Mouse (Mus musculus): Measurements from ENCODE around the gene Pdia5. TPM values are rescaled to one million over a fixed set of nuclear protein-coding genes. Genes with fewer than 3 reads are reported as not detected.

Gene Pdia5
- polyA plus RNA-seq, 1 experiment from 2014 or later = 6.2 TPM

GRCm38 (mm10) chr16:35463708-35464107, 27.0 kb downstream of the Pdia5 start:
- H3K36me3 ChIP-seq (ENCODE audit: control insufficient read depth, insufficient read depth, low read length) = no peaks in the 10 kb centered on the region
- H3K4me1 ChIP-seq (ENCODE audit: control insufficient read depth, insufficient read depth, low read length) = peaks cover 11% of the 10 kb centered on the region
- no peak overlapping the region for H3K4me2 ChIP-seq (ENCODE audit: low read length)
- H3K4me3 ChIP-seq (replicated peaks; ENCODE audit: low read depth, low read length) = no peak overlapping the region
- no peaks in the 10 kb centered on the region for H3K9me3 ChIP-seq (ENCODE audit: control insufficient read depth, low read length)
- 77% methylated on average over 10 of the region's 10 CpGs for WGBS
- DNase-seq (no peak), ATAC-seq (ENCODE audit: low FRiP score, low TSS enrichment) (no peak)
- H3K27me3 ChIP-seq (ENCODE audit: control insufficient read depth, insufficient read depth, low read length) = no peaks in the 10 kb centered on the region
- no peak overlapping the region for H3K9ac ChIP-seq (replicated peaks; ENCODE audit: low read length)
- no peak overlapping the region for H3K27ac ChIP-seq (replicated peaks; ENCODE audit: low read depth, low read length)

- Histone ChIP-seq H3K4me1 (ENCODE audit: control insufficient read depth, insufficient read depth, low read length) (peaks cover 11% of the 10 kb centered on the region), H3K27me3 (ENCODE audit: control insufficient read depth, insufficient read depth, low read length) (no peaks in the 10 kb centered on the region), H3K9me3 (ENCODE audit: control insufficient read depth, low read length) (no peaks in the 10 kb centered on the region), H3K9ac (replicated peaks; ENCODE audit: low read length) (no peak overlapping the region), H3K4me3 (replicated peaks; ENCODE audit: low read depth, low read length) (no peak overlapping the region), H3K4me2 (ENCODE audit: low read length) (no peak overlapping the region), H3K36me3 (ENCODE audit: control insufficient read depth, insufficient read depth, low read length) (no peaks in the 10 kb centered on the region), H3K27ac (replicated peaks; ENCODE audit: low read depth, low read length) (no peak overlapping the region)
- 75% methylated on average over 7 of the region's 7 CpGs for WGBS
- DNase-seq = no peak
- no peak for ATAC-seq (ENCODE audit: low FRiP score, low TSS enrichment)
These were observed 27.7 kb downstream of the Pdia5 start for GRCm38 (mm10) chr16:35462955-35463354.

- Histone ChIP-seq H3K4me3 (replicated peaks; ENCODE audit: low read depth, low read length) (no peak overlapping the region), H3K4me2 (ENCODE audit: low read length) (no peak overlapping the region), H3K9me3 (ENCODE audit: control insufficient read depth, low read length) (no peaks in the 10 kb centered on the region), H3K4me1 (ENCODE audit: control insufficient read depth, insufficient read depth, low read length) (peaks cover 4% of the 10 kb centered on the region; the same call in 1 of the 2 replicates), H3K36me3 (ENCODE audit: control insufficient read depth, insufficient read depth, low read length) (no peaks in the 10 kb centered on the region), H3K27ac (replicated peaks; ENCODE audit: low read depth, low read length) (no peak overlapping the region), H3K27me3 (ENCODE audit: control insufficient read depth, insufficient read depth, low read length) (no peaks in the 10 kb centered on the region), H3K9ac (replicated peaks; ENCODE audit: low read length) (no peak overlapping the region)
- DNase-seq (no peak), ATAC-seq (ENCODE audit: low FRiP score, low TSS enrichment) (no peak)
- whole genome bisulfite sequencing = 24% methylated on average over 7 of the region's 7 CpGs
These were observed 31.1 kb downstream of the Pdia5 start for GRCm38 (mm10) chr16:35459584-35459983.

GRCm38 (mm10) chr16:35458297-35458696, 32.4 kb downstream of the Pdia5 start:
- DNase-seq (no peak), ATAC-seq (ENCODE audit: low FRiP score, low TSS enrichment) (no peak)
- Histone ChIP-seq H3K4me3 (replicated peaks; ENCODE audit: low read depth, low read length) (no peak overlapping the region), H3K9ac (replicated peaks; ENCODE audit: low read length) (no peak overlapping the region), H3K4me2 (ENCODE audit: low read length) (no peak overlapping the region), H3K4me1 (ENCODE audit: control insufficient read depth, insufficient read depth, low read length) (0 out of 2 replicates have a peak, but pooled peaks cover 4% of the 10 kb centered on the region), H3K27me3 (ENCODE audit: control insufficient read depth, insufficient read depth, low read length) (no peaks in the 10 kb centered on the region), H3K27ac (replicated peaks; ENCODE audit: low read depth, low read length) (no peak overlapping the region), H3K9me3 (ENCODE audit: control insufficient read depth, low read length) (no peaks in the 10 kb centered on the region), H3K36me3 (ENCODE audit: control insufficient read depth, insufficient read depth, low read length) (no peaks in the 10 kb centered on the region)
- WGBS = 56% methylated on average over 11 of the region's 11 CpGs

- no peak for ATAC-seq (ENCODE audit: low FRiP score, low TSS enrichment)
- WGBS = 74% methylated on average over 8 of the region's 8 CpGs
- Histone ChIP-seq H3K4me1 (ENCODE audit: control insufficient read depth, insufficient read depth, low read length) (0 out of 2 replicates have a peak, but pooled peaks cover 4% of the 10 kb centered on the region), H3K4me2 (ENCODE audit: low read length) (no peak overlapping the region), H3K9ac (replicated peaks; ENCODE audit: low read length) (no peak overlapping the region), H3K27me3 (ENCODE audit: control insufficient read depth, insufficient read depth, low read length) (no peaks in the 10 kb centered on the region), H3K36me3 (ENCODE audit: control insufficient read depth, insufficient read depth, low read length) (no peaks in the 10 kb centered on the region), H3K27ac (replicated peaks; ENCODE audit: low read depth, low read length) (no peak overlapping the region), H3K9me3 (ENCODE audit: control insufficient read depth, low read length) (no peaks in the 10 kb centered on the region), H3K4me3 (replicated peaks; ENCODE audit: low read depth, low read length) (no peak overlapping the region)
- DNase-seq = no peak
These were observed 33.2 kb downstream of the Pdia5 start for GRCm38 (mm10) chr16:35457488-35457887.

GRCm38 (mm10) chr16:35457011-35457419, 33.7 kb downstream of the Pdia5 start:
- Histone ChIP-seq H3K4me3 (replicated peaks; ENCODE audit: low read depth, low read length) (no peak overlapping the region), H3K27ac (replicated peaks; ENCODE audit: low read depth, low read length) (no peak overlapping the region), H3K9me3 (ENCODE audit: control insufficient read depth, low read length) (no peaks in the 10 kb centered on the region), H3K4me2 (ENCODE audit: low read length) (no peak overlapping the region), H3K36me3 (ENCODE audit: control insufficient read depth, insufficient read depth, low read length) (no peaks in the 10 kb centered on the region), H3K4me1 (ENCODE audit: control insufficient read depth, insufficient read depth, low read length) (0 out of 2 replicates have a peak, but pooled peaks cover 4% of the 10 kb centered on the region), H3K9ac (replicated peaks; ENCODE audit: low read length) (no peak overlapping the region), H3K27me3 (ENCODE audit: control insufficient read depth, insufficient read depth, low read length) (no peaks in the 10 kb centered on the region)
- DNase-seq (no peak), ATAC-seq (ENCODE audit: low FRiP score, low TSS enrichment) (no peak)
- WGBS = 89% methylated on average over 7 of the region's 7 CpGs

GRCm38 (mm10) chr16:35456305-35456704, 34.4 kb downstream of the Pdia5 start:
- ATAC-seq (ENCODE audit: low FRiP score, low TSS enrichment) (no peak), DNase-seq (no peak)
- Histone ChIP-seq H3K9me3 (ENCODE audit: control insufficient read depth, low read length) (no peaks in the 10 kb centered on the region), H3K9ac (replicated peaks; ENCODE audit: low read length) (no peak overlapping the region), H3K4me3 (replicated peaks; ENCODE audit: low read depth, low read length) (no peak overlapping the region), H3K27me3 (ENCODE audit: control insufficient read depth, insufficient read depth, low read length) (no peaks in the 10 kb centered on the region), H3K4me2 (ENCODE audit: low read length) (no peak overlapping the region), H3K4me1 (ENCODE audit: control insufficient read depth, insufficient read depth, low read length) (0 out of 2 replicates have a peak, but pooled peaks cover 4% of the 10 kb centered on the region), H3K27ac (replicated peaks; ENCODE audit: low read depth, low read length) (no peak overlapping the region), H3K36me3 (ENCODE audit: control insufficient read depth, insufficient read depth, low read length) (no peaks in the 10 kb centered on the region)
- 88% methylated on average over 9 of the region's 9 CpGs for WGBS

- DNase-seq (no peak), ATAC-seq (ENCODE audit: low FRiP score, low TSS enrichment) (no peak)
- WGBS = 93% methylated on average over 10 of the region's 10 CpGs
- no peak overlapping the region for H3K4me2 ChIP-seq (ENCODE audit: low read length)
- H3K9me3 ChIP-seq (ENCODE audit: control insufficient read depth, low read length) = no peaks in the 10 kb centered on the region
- H3K9ac ChIP-seq (replicated peaks; ENCODE audit: low read length) = no peak overlapping the region
- no peak overlapping the region for H3K4me3 ChIP-seq (replicated peaks; ENCODE audit: low read depth, low read length)
- no peak overlapping the region for H3K27ac ChIP-seq (replicated peaks; ENCODE audit: low read depth, low read length)
- H3K36me3 ChIP-seq (ENCODE audit: control insufficient read depth, insufficient read depth, low read length) = no peaks in the 10 kb centered on the region
- H3K4me1 ChIP-seq (ENCODE audit: control insufficient read depth, insufficient read depth, low read length) = 0 out of 2 replicates have a peak, but pooled peaks cover 4% of the 10 kb centered on the region
- H3K27me3 ChIP-seq (ENCODE audit: control insufficient read depth, insufficient read depth, low read length) = no peaks in the 10 kb centered on the region
These were observed 34.9 kb downstream of the Pdia5 start for GRCm38 (mm10) chr16:35455822-35456221.

- H3K36me3 ChIP-seq (ENCODE audit: control insufficient read depth, insufficient read depth, low read length) = no peaks in the 10 kb centered on the region
- H3K4me3 ChIP-seq (replicated peaks; ENCODE audit: low read depth, low read length) = no peak overlapping the region
- H3K27ac ChIP-seq (replicated peaks; ENCODE audit: low read depth, low read length) = peak overlapping the region; percentile 32; the same call in 1 of the 2 replicates
- no peak overlapping the region for H3K4me2 ChIP-seq (ENCODE audit: low read length)
- no peak overlapping the region for H3K9ac ChIP-seq (replicated peaks; ENCODE audit: low read length)
- DNase-seq (peak; percentile 43), ATAC-seq (ENCODE audit: low FRiP score, low TSS enrichment) (no peak)
- H3K4me1 ChIP-seq (ENCODE audit: control insufficient read depth, insufficient read depth, low read length) = no peaks in the 10 kb centered on the region
- no peaks in the 10 kb centered on the region for H3K27me3 ChIP-seq (ENCODE audit: control insufficient read depth, insufficient read depth, low read length)
- H3K9me3 ChIP-seq (ENCODE audit: control insufficient read depth, low read length) = no peaks in the 10 kb centered on the region
- WGBS = 74% methylated on average over 16 of the region's 16 CpGs
These were observed 40.5 kb downstream of the Pdia5 start for GRCm38 (mm10) chr16:35450018-35450630.
